Mouse (Mus musculus) brain, adult 2 months (tissue): ENCODE measurements at regions not wholly inside any gene's neighbourhood (a gene's known extent, or its start where the extent isn't known, plus 50 kb on each side); places are given as distances from the start of the nearest gene placed in this dataset.

Experiments used
- DNase-seq: peaks from one replicate; pipeline ENCODE4 v3.0.0; 2011; ENCODE audit warnings: low read depth, low spot score

DNA sequence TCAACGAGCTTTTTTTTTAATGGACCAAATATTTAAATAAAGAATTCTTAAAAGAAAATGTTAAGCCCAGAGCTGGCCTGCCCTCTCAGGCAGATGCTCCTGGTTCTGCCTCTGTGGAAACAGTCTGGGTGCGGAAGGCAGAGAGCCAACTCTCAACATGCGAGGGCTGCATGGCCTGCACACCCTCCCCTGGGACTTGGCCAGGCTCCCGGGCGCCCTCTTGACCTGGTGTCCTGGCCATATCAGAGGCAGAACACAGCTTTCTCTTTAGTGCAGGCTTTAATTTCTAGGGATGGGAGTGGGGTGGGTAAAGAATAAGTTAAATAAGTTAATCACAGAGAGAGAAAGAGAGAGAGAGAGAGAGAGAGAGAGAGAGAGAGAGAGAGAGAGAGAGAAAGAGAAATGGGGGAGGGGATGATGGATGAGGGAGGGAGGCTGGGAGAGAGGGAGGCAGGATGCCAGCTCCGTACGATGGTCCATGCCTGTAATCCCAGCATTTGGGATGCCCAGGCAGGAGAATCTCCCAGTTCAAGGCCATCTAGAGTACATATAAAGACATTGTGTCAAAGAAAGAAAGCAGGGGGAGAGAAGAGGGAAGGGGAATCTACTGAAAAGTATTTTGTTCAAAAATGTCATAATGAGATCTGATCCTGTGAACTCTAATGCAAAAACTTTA is 123.2 kb upstream of the Plekha5 start:
- DNase-seq, result peak; percentile 19

DNA sequence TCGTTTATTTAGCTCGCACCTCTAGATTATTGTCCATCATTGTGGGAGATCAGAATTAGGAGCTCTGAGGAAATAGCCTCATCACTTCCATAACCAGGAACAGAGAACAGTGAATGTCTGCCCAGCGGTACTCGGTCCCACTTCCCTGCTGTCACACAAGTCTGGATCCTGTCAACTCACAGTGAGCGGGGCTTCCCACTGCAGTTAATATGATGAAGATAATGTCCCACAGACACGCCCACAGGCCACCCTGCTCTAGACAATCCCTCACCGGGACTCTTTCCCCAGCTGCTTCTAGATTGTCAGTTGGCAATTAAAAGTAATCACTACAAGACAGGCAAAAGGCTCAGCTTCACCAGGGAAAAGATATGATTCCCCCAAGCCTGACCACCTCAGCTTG is 124.2 kb upstream of the Plekha5 start:
- no peak for DNase-seq

DNA sequence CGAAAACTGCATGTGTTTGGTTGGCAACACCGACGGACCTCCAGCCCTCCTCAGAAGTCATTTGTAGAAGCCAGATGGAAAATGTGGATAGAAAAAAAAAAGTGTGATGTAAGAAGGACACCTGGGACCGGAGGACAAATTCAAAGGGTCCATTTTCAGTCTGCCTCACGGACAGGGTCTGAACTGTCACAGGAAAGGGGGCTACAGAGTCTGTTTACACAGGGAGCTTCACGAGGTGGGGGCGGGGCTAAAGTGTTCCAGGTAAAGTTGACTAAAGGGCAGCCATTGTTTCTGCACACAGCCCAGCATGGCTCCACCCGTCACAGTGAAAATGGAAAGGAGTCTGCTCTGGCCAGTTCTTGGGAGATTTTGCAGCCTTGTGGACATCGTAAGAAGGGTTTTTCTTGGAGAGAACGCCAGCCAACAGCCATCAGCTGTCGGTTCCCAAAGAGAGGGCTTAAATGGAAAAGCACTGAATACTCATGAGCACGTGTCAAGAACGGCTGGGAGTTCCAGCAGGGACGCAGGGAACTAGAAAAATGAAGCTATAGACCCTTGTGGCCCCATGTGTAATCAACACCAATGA is 125.8 kb upstream of the Plekha5 start:
- no peak for DNase-seq

DNA sequence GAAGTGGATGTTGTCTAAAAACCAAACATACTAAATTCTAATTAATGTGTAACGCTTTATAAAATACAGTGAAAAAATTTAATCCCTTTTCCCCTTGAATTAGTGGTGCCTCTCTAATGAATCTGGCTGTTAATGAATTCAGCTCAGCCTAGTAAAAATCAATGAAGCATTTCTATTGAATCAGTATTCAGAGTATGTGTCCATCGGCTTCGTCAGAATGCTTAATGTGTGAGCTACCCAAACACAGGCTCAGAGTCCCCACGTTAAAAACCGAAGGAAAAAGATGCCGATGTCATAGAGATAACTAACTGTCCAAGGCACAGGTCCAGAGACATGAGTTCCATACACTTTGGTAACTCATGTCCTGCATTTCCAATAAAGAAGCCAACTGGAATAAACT is 126.3 kb upstream of the Plekha5 start:
- DNase-seq, result no peak

DNA sequence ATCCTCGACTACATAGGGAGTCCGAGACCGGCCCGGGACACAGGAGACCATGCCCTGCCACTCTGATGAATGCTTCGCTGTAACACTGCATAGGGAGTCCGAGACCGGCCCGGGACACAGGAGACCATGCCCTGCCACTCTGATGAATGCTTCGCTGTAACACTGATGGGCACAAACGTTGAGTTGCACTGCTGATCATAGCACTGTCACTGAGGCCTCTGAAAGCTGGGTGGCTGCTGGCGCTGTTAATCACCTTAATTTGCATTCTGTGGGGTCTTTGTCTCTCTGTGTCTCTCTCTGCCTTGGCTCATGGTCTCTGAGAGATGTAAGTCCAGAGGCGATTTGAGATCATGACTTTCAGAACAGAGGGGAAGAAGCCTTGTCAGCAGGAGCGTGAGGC is 133.7 kb upstream of the Plekha5 start:
- DNase-seq, result no peak

DNA sequence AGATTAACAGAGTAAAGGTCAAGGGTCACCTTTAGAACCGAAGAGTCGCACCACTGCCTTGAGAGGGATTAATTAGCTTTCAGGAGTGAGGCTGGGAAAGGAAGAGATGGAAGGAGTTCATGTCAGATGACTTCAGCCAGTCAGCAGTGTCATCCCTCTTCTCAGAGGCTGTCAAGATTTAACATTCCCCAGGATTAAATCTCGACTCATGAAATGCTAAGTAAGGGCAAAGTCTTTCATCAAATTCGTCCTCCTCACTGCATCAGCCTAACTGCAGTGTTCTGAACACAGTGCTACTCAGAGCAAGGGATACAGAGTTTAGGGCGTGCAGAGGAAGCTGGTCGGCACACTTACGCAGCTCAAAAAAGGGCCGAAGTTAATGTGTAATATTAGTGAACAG is 135.1 kb upstream of the Plekha5 start:
- no peak for DNase-seq

DNA sequence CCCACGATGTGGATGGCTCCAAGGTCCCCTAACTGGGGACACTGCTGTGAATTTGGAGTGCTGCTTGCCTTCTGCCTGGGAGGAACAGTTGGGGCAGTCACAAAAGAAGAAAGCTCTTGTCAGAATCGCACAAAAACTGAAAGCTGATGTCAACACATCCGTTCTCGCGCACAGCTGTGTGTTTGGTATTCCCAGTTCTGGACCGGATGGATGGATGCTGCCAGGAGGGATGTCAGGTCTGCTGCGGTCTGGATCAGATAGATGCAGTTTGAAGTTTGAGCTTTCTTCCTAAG is 141.6 kb upstream of the Plekha5 start:
- DNase-seq, result peak; percentile 49

DNA sequence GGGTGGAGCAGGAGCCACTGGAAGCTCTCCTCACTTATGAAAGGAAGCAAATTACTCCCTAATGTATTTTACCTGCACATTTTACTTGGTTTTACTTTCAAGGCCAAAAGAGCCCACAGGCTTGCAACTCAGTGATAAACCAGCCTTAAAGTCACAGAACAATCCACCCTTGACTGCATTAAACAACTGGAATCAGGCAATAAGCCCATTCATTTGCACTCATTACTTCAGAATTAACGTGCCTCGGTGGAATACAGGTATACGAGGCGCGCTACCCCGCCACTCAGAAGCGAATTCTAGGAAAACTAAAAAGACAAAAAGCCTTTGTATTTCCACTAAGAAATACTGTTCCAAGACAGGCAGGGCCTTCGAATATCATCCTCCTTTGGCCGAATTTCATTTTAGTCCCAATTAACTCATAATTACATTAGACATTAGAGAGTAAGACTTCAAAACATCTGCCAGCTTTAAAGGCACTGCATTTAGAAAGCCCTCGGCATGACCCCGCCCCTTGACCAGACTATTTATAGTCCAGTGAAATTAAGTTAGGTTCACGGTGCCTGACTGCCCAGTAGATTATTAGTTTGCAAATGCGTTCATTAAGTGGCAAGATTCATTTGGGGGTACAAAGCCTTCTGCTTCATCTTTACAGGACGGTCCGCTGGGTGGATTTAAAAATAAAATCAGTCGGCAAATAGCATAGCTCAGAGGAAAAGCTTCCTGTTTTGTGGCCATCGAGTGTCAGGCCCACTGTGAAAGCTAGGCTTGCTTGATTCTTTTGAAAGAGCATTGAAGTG is 142.2 kb upstream of the Plekha5 start:
- DNase-seq, result no peak

DNA sequence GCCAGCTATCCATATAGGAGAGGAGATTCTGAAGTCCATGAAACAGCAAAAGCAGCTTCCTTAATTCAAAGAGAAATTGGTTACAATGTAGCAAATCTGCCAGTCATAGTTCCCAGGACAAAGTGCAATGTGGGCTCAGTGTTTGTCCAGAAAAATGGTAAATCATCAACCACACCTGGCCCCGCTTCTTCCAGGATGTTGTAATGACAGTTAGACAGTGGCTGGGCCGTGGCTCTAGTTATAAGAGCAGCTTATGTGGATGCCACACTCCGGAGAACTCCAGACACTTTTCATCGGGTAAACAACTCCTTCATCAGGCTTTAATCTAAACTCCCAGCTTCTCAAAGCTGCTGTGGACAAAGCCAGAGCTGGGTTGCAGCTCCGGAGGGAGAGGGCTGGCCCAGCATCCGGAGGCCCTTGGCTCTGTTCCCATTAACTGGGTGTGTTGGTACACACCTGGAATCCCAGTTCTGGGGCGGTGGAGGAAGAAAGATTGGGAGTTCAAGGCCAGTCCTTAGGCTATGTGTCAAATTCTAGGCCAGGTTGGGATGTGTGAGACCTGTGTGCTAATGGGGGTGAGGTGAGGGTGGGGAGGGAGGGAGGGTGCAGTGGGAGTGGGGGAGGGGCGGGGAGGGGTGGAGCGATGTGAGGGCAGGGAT is 142.9 kb upstream of the Plekha5 start:
- no peak for DNase-seq

DNA sequence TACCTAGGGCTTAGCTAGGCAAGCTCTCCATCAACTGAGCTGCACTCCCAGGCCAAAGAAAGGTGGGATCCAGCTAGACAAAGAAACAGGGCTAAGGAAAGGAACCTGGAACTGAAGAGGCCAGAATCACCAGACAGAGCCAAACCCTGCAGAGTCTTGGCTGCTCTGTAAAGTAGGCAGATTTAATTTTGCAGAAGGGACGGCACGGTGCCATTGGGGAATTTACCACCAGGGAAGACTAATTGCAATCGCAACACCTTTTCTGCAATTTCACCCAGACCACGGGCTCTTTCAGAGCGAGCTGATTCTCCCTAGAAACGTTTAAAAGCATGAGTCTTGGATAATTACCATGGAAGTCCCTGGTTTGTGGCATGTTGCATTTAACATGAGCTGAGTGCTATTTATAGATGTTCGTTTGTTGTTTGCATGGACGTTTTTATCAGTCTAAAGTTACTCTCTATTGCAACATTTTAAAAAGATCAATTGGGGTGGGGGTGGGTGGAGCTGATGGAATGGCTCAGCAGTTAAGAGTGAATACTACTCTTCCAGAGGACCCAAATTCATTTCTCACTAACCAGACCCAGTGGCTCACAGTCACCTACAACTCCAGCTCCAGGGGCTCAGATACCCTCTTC is 144.0 kb upstream of the Plekha5 start:
- DNase-seq, result no peak

DNA sequence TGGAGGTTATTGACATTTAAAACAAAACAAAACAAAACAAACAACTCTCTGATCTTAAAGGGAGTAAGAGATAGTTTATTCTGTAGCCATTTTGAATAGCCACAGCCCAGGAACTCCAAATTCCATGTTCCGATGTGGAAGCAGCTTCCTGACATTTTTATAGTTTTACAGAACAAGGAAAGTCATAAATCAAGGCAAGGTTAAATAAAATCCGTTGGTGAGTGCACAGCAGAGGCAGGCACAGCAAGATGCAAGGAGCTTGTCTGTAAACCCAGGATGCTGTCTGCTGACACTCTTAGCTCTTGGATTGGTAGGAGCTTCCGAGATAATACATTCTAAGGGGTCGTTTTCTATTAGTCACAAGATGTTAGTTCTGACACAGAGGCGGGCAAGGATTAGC is 145.1 kb upstream of the Plekha5 start:
- no peak for DNase-seq

DNA sequence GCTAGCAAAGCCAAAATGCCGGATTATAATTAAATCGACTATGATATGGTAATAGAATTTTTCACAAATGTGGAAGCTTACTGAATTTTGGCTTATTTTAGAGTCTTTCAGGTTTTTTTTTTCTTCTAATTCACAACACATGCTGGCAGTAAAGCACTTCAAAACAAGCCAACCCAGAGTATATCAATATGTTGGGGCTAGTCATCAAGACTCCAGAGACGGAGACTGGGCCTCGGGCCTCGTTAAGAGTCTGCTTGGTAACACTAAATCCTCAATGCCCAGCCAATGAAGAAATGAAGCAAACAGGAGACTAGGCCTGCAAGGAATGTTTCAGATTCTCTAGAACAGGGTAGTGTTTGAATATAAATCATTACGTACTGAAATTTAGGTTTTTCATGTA is 153.3 kb upstream of the Plekha5 start:
- DNase-seq, result no peak

DNA sequence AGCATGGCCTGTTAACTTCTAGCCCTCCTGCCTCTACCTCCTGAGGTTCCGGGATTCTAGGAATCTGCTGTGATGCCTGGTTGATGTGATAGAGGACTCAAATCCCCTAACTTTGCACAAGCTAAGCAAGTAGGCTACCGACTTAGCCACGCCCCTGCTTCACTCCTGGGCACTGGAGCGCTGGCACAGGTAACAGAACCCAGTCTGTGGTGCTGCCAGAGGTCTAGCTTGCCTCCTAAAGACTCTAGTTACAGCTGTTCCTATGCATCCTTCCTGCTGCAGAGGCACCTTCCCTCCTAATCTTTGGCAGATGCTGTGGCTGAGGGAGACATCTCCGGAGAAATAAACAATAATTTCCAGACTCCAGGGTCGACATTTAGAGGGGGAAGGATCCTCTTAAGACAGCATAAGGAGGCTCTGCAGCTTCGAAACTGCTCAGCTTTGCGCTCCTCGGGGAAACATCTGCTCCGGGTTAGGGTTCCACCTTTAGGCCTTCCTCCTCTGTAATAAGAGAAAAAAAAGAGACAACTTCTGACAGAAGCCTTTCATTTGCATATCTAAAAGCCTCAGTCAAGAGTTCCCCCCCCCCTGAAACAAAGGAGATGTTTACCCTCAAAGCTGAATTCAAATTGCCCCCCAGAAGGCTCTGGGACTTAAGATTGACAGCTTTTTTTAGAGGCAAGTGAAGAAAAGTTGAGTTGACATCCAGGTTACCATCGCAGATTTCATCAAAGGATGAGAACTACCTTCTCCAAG is 155.4 kb upstream of the Plekha5 start:
- peak; percentile 22 for DNase-seq

DNA sequence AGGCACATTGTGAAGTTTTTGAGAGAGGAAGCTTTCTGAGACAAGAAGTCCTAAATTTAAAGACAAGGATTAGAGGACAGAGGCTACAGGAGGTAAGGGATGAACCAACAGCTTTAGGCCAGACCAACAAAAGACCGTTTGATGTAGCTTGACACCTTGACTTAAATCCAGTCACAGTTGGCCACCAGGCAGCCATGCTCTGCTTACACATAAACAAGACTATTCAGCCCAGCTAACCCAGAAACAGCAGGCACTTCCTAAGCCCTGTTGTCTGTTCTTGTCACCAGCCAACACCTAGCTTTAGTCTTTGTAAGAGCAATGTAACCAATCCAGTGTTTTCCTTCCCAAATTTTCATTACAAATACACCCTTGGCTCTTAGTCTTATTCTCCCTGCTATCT is 159.9 kb upstream of the Plekha5 start:
- DNase-seq, result no peak

DNA sequence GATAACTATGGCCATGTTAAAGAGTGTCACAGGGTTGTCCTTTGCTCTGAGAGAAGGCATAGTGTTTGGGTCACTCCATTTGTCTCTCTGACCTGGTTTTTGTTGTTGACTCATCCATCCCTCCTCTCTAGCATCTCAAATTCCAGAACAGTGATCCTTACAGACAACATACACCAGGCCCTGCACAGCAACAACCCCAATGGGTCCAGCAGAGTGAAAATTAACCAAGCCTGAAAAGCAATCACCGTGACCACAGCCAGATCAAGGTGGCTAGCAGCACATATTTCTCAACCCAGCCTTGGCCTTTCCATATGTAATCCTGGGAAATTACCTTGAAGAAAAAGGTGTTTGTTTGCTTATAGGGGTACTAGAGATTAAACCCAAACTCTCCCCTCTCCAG is 162.0 kb upstream of the Plekha5 start:
- no peak for DNase-seq

DNA sequence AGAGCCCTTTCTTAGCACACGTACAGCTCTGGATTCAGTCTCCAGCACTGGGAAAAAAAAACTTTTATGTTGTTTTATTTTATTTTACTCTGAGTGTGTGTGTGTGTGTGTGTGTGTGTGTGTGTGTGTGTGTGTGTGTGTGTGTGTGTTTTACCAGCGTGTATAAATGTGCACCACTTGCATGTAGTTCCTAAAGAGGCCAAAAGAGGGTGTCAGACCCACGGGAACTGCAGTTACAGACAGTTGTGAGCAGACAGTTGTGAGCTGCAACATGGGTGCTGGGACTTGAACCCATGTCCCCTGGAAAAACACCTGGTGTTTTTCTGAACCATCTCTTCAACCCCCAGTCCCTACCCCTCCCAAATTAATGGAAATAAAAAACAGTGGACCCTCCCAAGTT is 165.1 kb upstream of the Plekha5 start:
- DNase-seq, result no peak

DNA sequence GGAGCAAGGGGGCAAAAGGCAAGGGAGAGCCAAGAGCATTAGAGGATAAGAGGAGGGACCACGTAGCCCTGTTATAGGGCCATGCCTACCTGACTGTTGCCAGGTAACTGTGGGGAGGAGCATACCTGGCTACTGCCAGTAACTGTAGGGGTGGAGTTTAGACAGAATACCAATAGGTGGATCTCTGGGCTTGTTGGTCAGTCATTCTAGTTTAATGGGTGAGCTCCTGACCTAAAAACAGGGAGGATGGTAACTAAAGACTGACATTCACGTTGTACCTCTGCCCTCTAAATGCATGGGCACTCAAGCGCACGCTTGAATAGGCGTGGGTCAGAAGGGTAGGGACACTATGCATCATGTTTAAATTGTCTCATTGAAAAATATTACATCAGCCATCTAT is 165.8 kb upstream of the Plekha5 start:
- DNase-seq, result no peak

DNA sequence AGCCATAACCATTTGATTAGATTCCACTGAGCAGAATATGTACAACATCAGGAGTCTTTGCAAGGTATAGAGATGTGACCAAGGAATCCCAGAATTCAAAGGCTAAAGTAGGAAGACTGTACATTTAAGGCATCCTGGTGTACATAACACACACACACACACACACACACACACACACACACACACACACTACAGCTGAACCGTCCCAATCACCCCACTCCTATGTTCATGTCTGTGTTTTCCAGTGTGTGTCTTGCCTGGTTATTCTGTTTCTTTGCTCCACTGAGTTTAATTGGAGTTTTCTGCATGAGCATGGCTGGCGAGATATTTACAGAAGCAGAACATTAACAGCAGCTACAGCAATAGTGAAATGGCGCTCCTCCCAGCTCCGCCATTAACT is 172.3 kb upstream of the Plekha5 start:
- DNase-seq, result no peak

DNA sequence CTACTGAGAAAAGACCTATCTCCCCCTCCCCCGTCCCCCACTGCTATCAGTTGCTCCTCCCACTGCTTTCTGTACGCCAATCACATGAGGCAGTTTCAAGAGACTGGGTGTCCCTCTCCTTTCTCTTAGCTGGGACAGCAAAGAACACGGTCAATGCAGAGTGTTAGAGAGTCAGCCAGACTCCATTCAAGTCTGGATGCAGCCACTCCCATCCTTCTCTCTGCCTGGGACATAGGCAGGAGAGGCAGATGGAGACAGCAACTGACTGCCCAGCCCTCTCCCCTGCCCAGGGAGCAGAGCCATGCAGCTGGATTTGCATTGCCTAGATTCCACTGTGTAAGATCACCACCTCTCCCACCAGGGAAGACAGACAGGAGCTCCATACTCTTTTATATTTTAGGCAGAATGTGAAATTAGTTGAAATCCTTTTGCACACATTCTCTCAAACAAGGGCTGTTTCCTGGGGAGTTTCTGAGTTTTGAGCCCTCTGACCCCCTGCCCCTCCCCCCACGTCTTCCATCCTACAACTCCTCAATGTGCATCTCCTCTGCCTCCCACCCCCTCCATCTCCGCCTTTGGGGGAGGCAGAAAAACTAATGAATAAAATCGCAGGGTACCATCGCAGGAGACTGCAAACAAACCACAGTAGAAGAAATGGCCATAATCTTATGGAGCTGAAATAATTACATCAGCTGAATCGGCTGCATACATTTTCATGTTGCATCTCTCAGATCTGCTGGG is 180.3 kb upstream of the Plekha5 start:
- no peak for DNase-seq

DNA sequence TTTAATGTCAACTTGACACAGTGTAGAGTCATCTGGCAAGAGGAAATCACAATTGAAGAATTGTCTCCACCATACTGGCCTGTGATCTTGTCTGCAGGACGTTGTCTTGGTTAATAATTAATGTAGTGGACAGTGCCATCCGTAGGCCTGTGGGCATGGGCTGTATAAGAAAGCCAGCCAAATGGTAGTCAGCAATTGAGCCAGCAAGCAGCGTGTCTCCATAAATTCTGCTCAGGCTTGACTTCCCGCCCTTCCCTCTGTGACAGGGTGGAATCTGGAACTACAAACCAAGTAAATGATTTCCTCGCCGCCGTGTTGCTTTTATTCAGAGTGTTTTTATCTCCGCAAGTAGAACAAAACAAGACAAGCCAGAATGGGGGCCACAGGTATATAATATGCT is 184.5 kb upstream of the Plekha5 start:
- DNase-seq, result no peak

DNA sequence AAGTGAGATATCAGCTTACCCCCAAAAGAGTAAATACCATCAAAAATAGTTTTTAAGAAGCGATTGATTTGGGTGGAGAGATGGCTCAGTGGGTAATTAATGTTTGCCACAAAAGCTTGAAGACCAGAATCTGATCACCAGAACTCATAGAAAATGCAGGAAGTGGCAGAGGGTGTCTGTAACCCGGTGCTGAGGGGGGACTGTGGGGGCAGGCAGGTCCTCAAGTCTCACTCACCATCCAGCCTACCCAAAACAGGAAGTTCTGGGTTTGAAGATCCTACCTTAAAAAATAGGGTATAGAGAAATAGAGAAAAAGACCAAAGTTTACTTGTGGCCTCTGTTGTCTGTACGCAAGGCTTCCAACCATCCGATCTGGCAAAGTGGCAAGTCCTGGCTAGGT is 190.3 kb upstream of the Plcz1 start:
- DNase-seq, result no peak
